Mouse (Mus musculus) CH12.LX (cell line): ENCODE results near the gene Ank3. TPM values are rescaled to one million over a fixed set of nuclear protein-coding genes. Genes with fewer than 3 reads are reported as not detected.

Source experiments
- DNase-seq: peaks from one replicate; pipeline ENCODE4 v3.0.0-alpha.2; 2013; ENCODE audit errors: extremely low read depth
- H3K27ac ChIP-seq: 2 replicates; pipeline ENCODE4 v1.5.1; 2012; ENCODE audit warnings: low read depth, mild to moderate bottlenecking, control low read depth, moderate library complexity; ENCODE audit not compliant: insufficient read depth
- H3K27me3 ChIP-seq: replicated peaks from 2 replicates; pipeline ENCODE3; 2012; ENCODE audit warnings: inconsistent platforms
- H3K36me3 ChIP-seq, 2 experiments: replicated peaks in 1 of 2; 2 replicates each; pipeline versions ENCODE3 to v1.6.1; 2012; ENCODE audit warnings: inconsistent platforms in 1 of 2, low read length in 1 of 2, mild to moderate bottlenecking in 1 of 2, mixed read lengths in 1 of 2, moderate library complexity in 1 of 2; ENCODE audit not compliant: control insufficient read depth in 1 of 2, insufficient read depth in 1 of 2
- H3K4me1 ChIP-seq, 2 experiments: 2 replicates each; pipeline ENCODE4 v1.6.1; 2012; ENCODE audit warnings: inconsistent platforms in 1 of 2, moderate library complexity in 1 of 2; ENCODE audit not compliant: insufficient read depth in 2 of 2, control insufficient read depth in 1 of 2
- H3K4me2 ChIP-seq: 2 replicates; pipeline ENCODE4 v1.6.1; 2012; ENCODE audit warnings: low read depth, mild to moderate bottlenecking, control low read depth; ENCODE audit not compliant: poor library complexity, insufficient read depth, severe bottlenecking
- H3K4me3 ChIP-seq, 3 experiments: fragments of 150-350 bp in 1 of 3; sonication (generic) in 1 of 3; replicated peaks in 1 of 3; 2 replicates each; pipeline versions ENCODE3 to v1.5.1; 2011 to 2012; ENCODE audit warnings: low read depth in 2 of 3, low read length in 2 of 3, mild to moderate bottlenecking in 2 of 3, moderate library complexity in 2 of 3, control low read depth in 1 of 3, improper control_type of control experiment in 1 of 3, inconsistent platforms in 1 of 3, mixed read lengths in 1 of 3; ENCODE audit not compliant: poor library complexity in 1 of 3
- H3K79me2 ChIP-seq: replicated peaks from 2 replicates; pipeline ENCODE4 v1.6.1; 2012; ENCODE audit warnings: mild to moderate bottlenecking, moderate library complexity; ENCODE audit not compliant: control insufficient read depth, poor library complexity, insufficient read depth, severe bottlenecking; ENCODE audit errors: extremely low read depth
- H3K9ac ChIP-seq: 2 replicates; pipeline ENCODE4 v1.6.1; 2012; ENCODE audit warnings: low read depth, mild to moderate bottlenecking, control low read depth, moderate library complexity; ENCODE audit not compliant: insufficient read depth
- H3K9me3 ChIP-seq: replicated peaks from 2 replicates; pipeline ENCODE3; 2012; ENCODE audit warnings: low read length, inconsistent platforms, mixed read lengths
- BHLHE40 ChIP-seq: IDR thresholded peaks from 2 replicates; pipeline ENCODE4 v1.6.1; 2011; ENCODE audit warnings: mild to moderate bottlenecking, low read depth, low read length, improper control_type of control experiment
- CHD1 ChIP-seq: IDR thresholded peaks from 2 replicates; pipeline ENCODE4 v1.6.1; 2012; ENCODE audit warnings: low read depth, low read length, improper control_type of control experiment, inconsistent platforms
- CHD2 ChIP-seq: IDR thresholded peaks from 2 replicates; pipeline ENCODE4 v1.6.1; 2011; ENCODE audit warnings: low read length, improper control_type of control experiment
- CTCF ChIP-seq, 2 experiments: IDR thresholded peaks in 1 of 2; conservative IDR thresholded peaks in 1 of 2; 2 replicates each; pipeline ENCODE4 v1.5.1; 2011 to 2012; ENCODE audit warnings: low read depth in 2 of 2, low read length in 2 of 2, improper control_type of control experiment in 1 of 2, inconsistent platforms in 1 of 2, mild to moderate bottlenecking in 1 of 2, moderate library complexity in 1 of 2
- E2F4 ChIP-seq: IDR thresholded peaks from 2 replicates; pipeline ENCODE4 v1.6.1; 2011; ENCODE audit warnings: low read depth, low read length, improper control_type of control experiment; ENCODE audit not compliant: insufficient replicate concordance
- ELF1 ChIP-seq: IDR thresholded peaks from 2 replicates; pipeline ENCODE4 v1.6.1; 2014; ENCODE audit warnings: low read depth, mild to moderate bottlenecking, inconsistent platforms, low read length, improper control_type of control experiment
- EP300 ChIP-seq: IDR thresholded peaks from 2 replicates; pipeline ENCODE4 v1.6.1; 2011; ENCODE audit warnings: low read length, improper control_type of control experiment
- JUND ChIP-seq: conservative IDR thresholded peaks from 2 replicates; pipeline ENCODE4 v1.6.1; 2011; ENCODE audit warnings: low read depth, low read length, improper control_type of control experiment
- MAX ChIP-seq: IDR thresholded peaks from 2 replicates; pipeline ENCODE4 v1.6.1; 2011; ENCODE audit warnings: low read length, improper control_type of control experiment
- MEF2A ChIP-seq: IDR thresholded peaks from 2 replicates; pipeline ENCODE4 v1.6.1; 2014; ENCODE audit warnings: low read depth, mild to moderate bottlenecking, inconsistent platforms, low read length, improper control_type of control experiment, borderline replicate concordance
- MXI1 ChIP-seq: IDR thresholded peaks from 2 replicates; pipeline ENCODE4 v1.6.1; 2011; ENCODE audit warnings: mild to moderate bottlenecking, low read depth, low read length, improper control_type of control experiment
- MYC ChIP-seq: IDR thresholded peaks from 2 replicates; pipeline ENCODE4 v1.6.1; 2011; ENCODE audit warnings: low read depth, mild to moderate bottlenecking, improper control_type of control experiment, low read length
- NRF1 ChIP-seq: IDR thresholded peaks from 2 replicates; pipeline ENCODE4 v1.6.1; 2014; ENCODE audit warnings: low read depth, mild to moderate bottlenecking, inconsistent platforms, low read length, improper control_type of control experiment, moderate library complexity
- POLR2A ChIP-seq: IDR thresholded peaks from 2 replicates; pipeline ENCODE4 v1.6.1; 2011; ENCODE audit warnings: low read depth, mild to moderate bottlenecking, improper control_type of control experiment, low read length
- RAD21 ChIP-seq: IDR thresholded peaks from 2 replicates; pipeline ENCODE4 v1.6.1; 2011; ENCODE audit warnings: low read depth, mild to moderate bottlenecking, low read length, improper control_type of control experiment, moderate library complexity
- RCOR1 ChIP-seq: conservative IDR thresholded peaks from 2 replicates; pipeline ENCODE4 v1.6.1; 2012; ENCODE audit warnings: low read depth, mild to moderate bottlenecking, inconsistent platforms, low read length, improper control_type of control experiment
- UBTF ChIP-seq: IDR thresholded peaks from 2 replicates; pipeline ENCODE4 v1.6.1; 2012; ENCODE audit warnings: low read depth, mild to moderate bottlenecking, inconsistent platforms, low read length, improper control_type of control experiment, moderate library complexity
- USF1 ChIP-seq: IDR thresholded peaks from 2 replicates; pipeline ENCODE4 v1.6.1; 2014; ENCODE audit warnings: low read depth, mild to moderate bottlenecking, inconsistent platforms, low read length, improper control_type of control experiment
- USF2 ChIP-seq: conservative IDR thresholded peaks from 2 replicates; pipeline ENCODE4 v1.6.1; 2011; ENCODE audit warnings: low read depth, low read length, improper control_type of control experiment
- ZKSCAN1 ChIP-seq: IDR thresholded peaks from 2 replicates; pipeline ENCODE4 v1.6.1; 2012; ENCODE audit warnings: low read depth, inconsistent platforms, low read length, improper control_type of control experiment, borderline replicate concordance
- ZNF384 ChIP-seq: IDR thresholded peaks from 2 replicates; pipeline ENCODE4 v1.6.1; 2012; ENCODE audit warnings: low read depth, low read length, improper control_type of control experiment, inconsistent platforms
- dilution Hi-C: fragments of 300-500 bp; cut with MboI; formaldehyde crosslinking; loops from 2 replicates; pipeline ENCODE4 v1.14.3; 2020; ENCODE audit warnings: low sequenced_read_pairs; ENCODE audit not compliant: extremely low pct_unique_long_range_greater_than_20kb, extremely low pct_ligation_motif_present
- in situ Hi-C: fragments of 300-500 bp; cut with MboI; formaldehyde crosslinking; loops from 3 replicates; pipeline ENCODE4 v1.14.3; 2019; ENCODE audit warnings: low sequenced_read_pairs, low pct_ligation_motif_present, low pct_unique_long_range_greater_than_20kb, mixed read lengths
- polyA plus RNA-seq: library from polyadenylated mRNA; unstranded; fragments of >175 nt; gene quantifications from 2 replicates; pipeline ENCODE4 v1.2.1, GENCODE M21; 2012; ENCODE audit warnings: low read depth; ENCODE audit not compliant: insufficient read length
- total RNA-seq, 2 experiments: library from RNA; depleted of rRNA; stranded (reverse); fragments of 300-350 nt in 1 of 2; fragments of >200 nt in 1 of 2; gene quantifications; 2 replicates each; pipeline ENCODE4 v1.2.3; 2012 to 2014

The Ank3 gene
- total and polyA plus RNA-seq, 3 experiments = 4.7 to 8.3 (median 6.2) TPM

- no peaks in the 10 kb centered on the region for H3K4me1 ChIP-seq
- no peak overlapping the region for H3K27ac ChIP-seq
- peaks cover 8% of the 10 kb centered on the region for H3K9me3 ChIP-seq
- H3K9ac ChIP-seq = no peak overlapping the region
- no peak overlapping the region for H3K4me2 ChIP-seq
- no peak for TF ChIP-seq EP300
- TF ChIP-seq JUND = no peak
- no peak for TF ChIP-seq UBTF
- no peak for TF ChIP-seq ZKSCAN1
- no peak for TF ChIP-seq MXI1
- TF ChIP-seq ELF1 = no peak
- TF ChIP-seq CHD1 = no peak
- TF ChIP-seq MAX = no peak
- TF ChIP-seq MYC = no peak
- TF ChIP-seq ZNF384 = no peak
- no peak for TF ChIP-seq MEF2A
- TF ChIP-seq CHD2 = no peak
- no peak for TF ChIP-seq E2F4
- no peak for TF ChIP-seq RCOR1
- TF ChIP-seq USF2 = no peak
- TF ChIP-seq NRF1 = no peak
- TF ChIP-seq BHLHE40 = no peak
- no peak for TF ChIP-seq CTCF (conservative IDR thresholded peaks at IDR 0.05 in 1 of 2, IDR thresholded peaks at IDR 0.05 in 1 of 2; ENCODE audit: low read depth in 2 of 2, low read length in 2 of 2)
- TF ChIP-seq POLR2A = no peak
- no peaks in the 10 kb centered on the region for H3K36me3 ChIP-seq
- dilution Hi-C loops (no loop called here), in situ Hi-C loops (no loop called here)
- H3K79me2 ChIP-seq = no peaks in the 10 kb centered on the region
- H3K4me3 ChIP-seq = no peak overlapping the region
- DNase-seq = no peak
- no peaks in the 10 kb centered on the region for H3K27me3 ChIP-seq
These were observed 32.4 kb upstream of the Ank3 start for GRCm38 (mm10) chr10:69366208-69366607.

DNA sequence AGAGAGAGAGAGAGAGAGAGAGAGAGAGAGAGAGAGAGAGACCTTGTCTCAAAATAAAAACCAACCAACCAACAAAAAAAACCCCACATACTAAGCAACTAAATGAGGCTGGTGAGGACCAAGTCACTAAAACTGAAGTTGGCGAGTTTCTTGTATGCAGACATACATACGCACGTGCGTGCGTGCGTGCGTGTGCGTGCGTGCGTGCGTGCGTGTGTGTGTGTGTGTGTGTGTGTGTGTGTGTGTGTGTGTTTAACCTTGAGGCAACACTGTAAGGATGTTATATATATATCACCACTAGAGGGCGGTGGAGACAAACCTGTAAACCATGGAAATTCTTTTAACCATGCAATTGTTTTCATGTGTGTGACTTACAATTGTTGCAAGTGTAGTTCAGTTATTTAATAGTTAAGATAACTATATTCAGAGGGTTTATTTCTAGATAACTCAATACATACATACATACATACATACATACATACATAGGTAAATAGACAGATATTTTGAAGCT, 31.6 kb upstream of the Ank3 start:
- Histone ChIP-seq H3K9me3 (peaks cover 4% of the 10 kb centered on the region), H3K9ac (no peak overlapping the region)
- dilution Hi-C loops = no loop called here
- no peak for TF ChIP-seq USF1
- TF ChIP-seq RAD21 = peak; percentile 37
- no peak for TF ChIP-seq EP300
- TF ChIP-seq CTCF (conservative IDR thresholded peaks at IDR 0.05 in 1 of 2, IDR thresholded peaks at IDR 0.05 in 1 of 2; ENCODE audit: low read depth in 2 of 2, low read length in 2 of 2) = peak in 1 of 2 experiments; percentile 53; a peak in 2 of 4 replicates
- no peak for TF ChIP-seq POLR2A
- TF ChIP-seq ZKSCAN1 = no peak
- TF ChIP-seq, all 38 proteins: peak for 2
- H3K27me3 ChIP-seq = no peaks in the 10 kb centered on the region
- H3K4me1 ChIP-seq = peaks cover 0 to 4% of the 10 kb centered on the region in 2 experiments; a peak in 2 of 4 replicates
- H3K4me3 ChIP-seq = no peak overlapping the region
- H3K27ac ChIP-seq = no peak overlapping the region
- DNase-seq = peak; percentile 39
- H3K36me3 ChIP-seq = no peaks in the 10 kb centered on the region
- no peaks in the 10 kb centered on the region for H3K79me2 ChIP-seq
- no peak overlapping the region for H3K4me2 ChIP-seq
- in situ Hi-C loops = no loop called here
